Mouse (Mus musculus): ENCODE measurements around the gene Mat2b.

The Mat2b gene

DNA sequence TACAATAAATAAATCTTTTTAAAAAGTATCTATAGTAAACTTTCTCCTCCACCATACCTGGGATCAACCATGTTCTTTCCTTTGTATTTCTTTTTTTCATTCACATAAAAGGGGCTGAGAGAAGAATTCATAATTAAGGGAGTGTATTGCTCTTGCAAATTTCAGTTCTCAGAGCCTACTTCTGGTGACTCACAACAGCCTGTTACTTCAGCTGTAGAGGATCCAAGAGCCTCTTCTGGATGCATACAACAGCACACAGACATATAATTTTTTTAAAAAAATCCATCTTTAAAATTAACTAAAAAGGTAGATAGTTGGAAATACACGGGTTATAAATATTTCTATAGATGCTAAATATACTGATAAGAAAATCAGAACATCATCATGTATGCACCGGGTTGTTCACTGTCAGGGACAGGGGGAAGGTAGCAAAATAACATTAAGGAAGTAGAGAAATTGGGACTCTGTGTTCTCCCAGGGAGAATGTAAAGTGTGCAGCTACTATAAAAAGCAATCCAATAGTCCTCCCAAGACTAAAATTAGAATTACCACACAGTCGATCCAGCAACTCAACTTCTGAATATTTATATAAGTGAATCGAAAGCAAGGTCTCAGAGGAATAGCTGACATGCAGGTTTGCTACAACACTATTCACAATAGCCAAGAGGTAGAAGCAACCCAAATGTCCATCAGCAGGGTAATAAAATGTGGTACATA is 19.8 kb downstream of the Mat2b start:
- DNase-seq (ENCODE audit: low read depth in 1 of 2, low spot score in 2 of 2) = no peak

GRCm38 (mm10) chr11:40649726-40650445 is 45.1 kb downstream of the Mat2b start:
- no peak for DNase-seq (ENCODE audit: low read depth in 1 of 2, low spot score in 2 of 2)

DNA sequence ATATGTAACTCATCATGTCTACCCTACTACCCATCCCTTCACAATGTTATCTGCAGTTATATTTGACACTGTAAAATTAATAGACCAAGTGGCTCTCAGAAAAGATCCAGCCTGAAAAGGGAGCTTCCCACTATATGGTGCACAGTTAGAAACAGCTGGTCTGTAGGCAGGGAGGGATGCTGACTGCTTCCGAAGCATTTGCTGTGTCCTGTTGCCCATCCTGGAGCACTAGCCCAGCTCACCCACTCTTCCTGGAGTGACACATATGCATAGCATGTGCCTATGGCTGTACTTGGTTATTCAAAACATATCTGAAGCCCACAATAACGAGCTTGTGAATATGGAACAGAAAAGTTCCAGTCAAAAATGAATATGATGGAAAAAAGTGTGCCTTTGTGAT is 47.8 kb downstream of the Mat2b start:
- DNase-seq (ENCODE audit: low read depth in 1 of 2, low spot score in 2 of 2) = no peak

All from monocyte, adult 2 months (primary cell).